Mouse (Mus musculus) kidney, embryonic 14.5 days (tissue): ENCODE data around the gene Olfr508. TPM values are rescaled to one million over a fixed set of nuclear protein-coding genes. Genes with fewer than 3 reads are reported as not detected.
"Not testable (repeated sequence)": the region's sequence is repeated elsewhere in the genome, so short reads cannot be mapped to it uniquely, and the experiment has no call there.

Experiments
- ATAC-seq: fragments of 200-750 bp; cut with Nextera tagmentation; 2 replicates; pipeline ENCODE4 v1.8.0; 2017; ENCODE audit warnings: moderate number of reproducible peaks, mild to moderate bottlenecking, moderate TSS enrichment, moderate library complexity; ENCODE audit not compliant: low FRiP score, low TSS enrichment
- H3K27ac ChIP-seq: fragments of 300-500 bp; sonication (generic); 2 replicates; pipeline ENCODE4 v1.5.1; 2014; ENCODE audit warnings: low read depth, mild to moderate bottlenecking, low read length, moderate library complexity, mixed read lengths
- H3K27me3 ChIP-seq: fragments of 300-500 bp; sonication (generic); 2 replicates; pipeline ENCODE4 v1.6.1; 2014; ENCODE audit warnings: mild to moderate bottlenecking, low read length; ENCODE audit not compliant: control insufficient read depth, insufficient read depth
- H3K36me3 ChIP-seq: fragments of 300-500 bp; sonication (generic); 2 replicates; pipeline ENCODE4 v1.6.1; 2014; ENCODE audit warnings: low read length, mixed read lengths; ENCODE audit not compliant: control insufficient read depth, insufficient read depth
- H3K4me1 ChIP-seq: fragments of 300-500 bp; sonication (generic); 2 replicates; pipeline ENCODE4 v1.6.1; 2014; ENCODE audit warnings: low read length, mixed read lengths; ENCODE audit not compliant: control insufficient read depth, insufficient read depth
- H3K4me2 ChIP-seq: fragments of 300-500 bp; sonication (generic); replicated peaks from 2 replicates; pipeline ENCODE4 v1.6.1; 2014; ENCODE audit warnings: low read depth, mild to moderate bottlenecking, low read length
- H3K4me3 ChIP-seq: fragments of 300-500 bp; sonication (generic); 2 replicates; pipeline ENCODE4 v1.5.1; 2014; ENCODE audit warnings: mild to moderate bottlenecking, low read length
- H3K9ac ChIP-seq: fragments of 300-500 bp; sonication (generic); 2 replicates; pipeline ENCODE4 v1.6.1; 2014; ENCODE audit warnings: low read depth, mild to moderate bottlenecking, low read length, moderate library complexity
- H3K9me3 ChIP-seq: fragments of 300-500 bp; sonication (generic); 2 replicates; pipeline ENCODE4 v1.6.1; 2016; ENCODE audit warnings: low read length; ENCODE audit not compliant: control insufficient read depth
- WGBS: fragments of 180-500 bp; shearing (Covaris S2); extraction: QIAGEN DNeasy Blood & Tissue Kit; methylation state at CpG from one replicate; pipeline ENCODE4 v1.1.7; 2014; 5-methylcytosine and 5-hydroxymethylcytosine counted together
- polyA plus RNA-seq: library from polyadenylated mRNA; unstranded; fragments of >200 nt; fragmentation: Nextera tagmentation; extraction: Ambion mirVana; gene quantifications from 2 replicates; pipeline ENCODE4 v1.2.1, GENCODE M21; 2014

The Olfr508 gene
- polyA plus RNA-seq = not detected in 2 replicates

GRCm38 (mm10) chr7:108629694-108630093 is at the start of gene Olfr508:
Gene Olfr508 (plus strand): TSS chr7:108629994.
- ATAC-seq = no peak
- Histone ChIP-seq H3K9me3 (no peaks in the 10 kb centered on the region), H3K36me3 (no peaks in the 10 kb centered on the region)

GRCm38 (mm10) chr7:108589797-108590196 is 40.0 kb upstream of the Olfr508 start:
- 92% methylated on average over 1 of the region's 1 CpGs for WGBS
- no peak overlapping the region for H3K4me2 ChIP-seq
- ATAC-seq = no peak
- H3K27me3 ChIP-seq = no peaks in the 10 kb centered on the region
- H3K36me3 ChIP-seq = no peaks in the 10 kb centered on the region
- no peak overlapping the region for H3K9ac ChIP-seq
- H3K4me1 ChIP-seq = no peaks in the 10 kb centered on the region
- no peak overlapping the region for H3K27ac ChIP-seq
- H3K4me3 ChIP-seq = no peak overlapping the region
- H3K9me3 ChIP-seq = no peaks in the 10 kb centered on the region

More at GRCm38 (mm10) chr7:108629694-108630093, at the start of gene Olfr508:
- no peak within 1 kb of the TSS for H3K27ac ChIP-seq
- H3K4me3 ChIP-seq = no peak within 1 kb of the TSS
- H3K4me2 ChIP-seq = no peak within 1 kb of the TSS
- 86% methylated on average over 3 of the region's 3 CpGs for WGBS
- no peaks in the 10 kb centered on the region for H3K27me3 ChIP-seq
- no peaks in the 10 kb centered on the region for H3K4me1 ChIP-seq
- H3K9ac ChIP-seq = no peak within 1 kb of the TSS

GRCm38 (mm10) chr7:108601916-108602315 is 27.9 kb upstream of the Olfr508 start:
- H3K27me3 ChIP-seq, H3K4me2 ChIP-seq, H3K4me3 ChIP-seq, H3K9me3 ChIP-seq, H3K36me3 ChIP-seq, H3K27ac ChIP-seq, ATAC-seq, H3K4me1 ChIP-seq, H3K9ac ChIP-seq: not testable (repeated sequence)
- WGBS = 85% methylated on average over 3 of the region's 3 CpGs

GRCm38 (mm10) chr7:108610487-108610886 is 19.3 kb upstream of the Olfr508 start, which contains the start of gene Olfr506:
Gene Olfr506 (plus strand): TSS chr7:108610787.
- Histone ChIP-seq H3K9ac (no peak within 1 kb of the TSS), H3K27me3 (no peaks in the 10 kb centered on the region), H3K4me1 (no peaks in the 10 kb centered on the region), H3K36me3 (no peaks in the 10 kb centered on the region), H3K27ac (no peak within 1 kb of the TSS), H3K9me3 (no peaks in the 10 kb centered on the region), H3K4me3 (no peak within 1 kb of the TSS), H3K4me2 (no peak within 1 kb of the TSS)
- ATAC-seq = no peak

GRCm38 (mm10) chr7:108614110-108614509 is 15.7 kb upstream of the Olfr508 start:
- WGBS = 90% methylated on average over 2 of the region's 2 CpGs
- H3K4me1 ChIP-seq = no peaks in the 10 kb centered on the region
- H3K27ac ChIP-seq = no peak overlapping the region
- no peak overlapping the region for H3K4me3 ChIP-seq
- H3K36me3 ChIP-seq = no peaks in the 10 kb centered on the region
- no peaks in the 10 kb centered on the region for H3K27me3 ChIP-seq
- H3K9ac ChIP-seq = no peak overlapping the region
- ATAC-seq = no peak
- no peaks in the 10 kb centered on the region for H3K9me3 ChIP-seq
- no peak overlapping the region for H3K4me2 ChIP-seq

- not testable (repeated sequence) for H3K4me1 ChIP-seq, H3K9me3 ChIP-seq, H3K4me3 ChIP-seq, H3K36me3 ChIP-seq, ATAC-seq, H3K27ac ChIP-seq, H3K4me2 ChIP-seq, H3K9ac ChIP-seq, H3K27me3 ChIP-seq
- WGBS = 61% methylated on average over 3 of the region's 3 CpGs
These were observed 13.0 kb upstream of the Olfr508 start for GRCm38 (mm10) chr7:108616781-108617180.

- Histone ChIP-seq H3K4me3 (no peak within 1 kb of the TSS), H3K27ac (no peak within 1 kb of the TSS), H3K4me2 (no peak within 1 kb of the TSS), H3K36me3 (no peaks in the 10 kb centered on the region), H3K9ac (no peak within 1 kb of the TSS), H3K9me3 (no peaks in the 10 kb centered on the region), H3K4me1 (no peaks in the 10 kb centered on the region), H3K27me3 (no peaks in the 10 kb centered on the region)
- ATAC-seq = no peak
- WGBS = 80% methylated on average over 2 of the region's 2 CpGs
These were observed 8.3 kb upstream of the Olfr508 start, which contains the start of gene Olfr507 for GRCm38 (mm10) chr7:108621514-108621913. Gene Olfr507 (plus strand): TSS chr7:108621814.

GRCm38 (mm10) chr7:108651806-108652205 is 22.0 kb downstream of the Olfr508 start, which contains the start of gene Olfr509:
Gene Olfr509 (minus strand): TSS chr7:108651906.
- Histone ChIP-seq H3K4me2 (no peak within 1 kb of the TSS), H3K36me3 (no peaks in the 10 kb centered on the region), H3K27ac (no peak within 1 kb of the TSS), H3K4me3 (no peak within 1 kb of the TSS), H3K9ac (no peak within 1 kb of the TSS), H3K4me1 (no peaks in the 10 kb centered on the region), H3K27me3 (no peaks in the 10 kb centered on the region), H3K9me3 (no peaks in the 10 kb centered on the region)
- no peak for ATAC-seq

- H3K9ac ChIP-seq = no peak overlapping the region
- no peaks in the 10 kb centered on the region for H3K4me1 ChIP-seq
- 92% methylated on average over 3 of the region's 3 CpGs for whole genome bisulfite sequencing
- H3K4me2 ChIP-seq = no peak overlapping the region
- H3K36me3 ChIP-seq = no peaks in the 10 kb centered on the region
- ATAC-seq = no peak
- H3K27me3 ChIP-seq = no peaks in the 10 kb centered on the region
- no peak overlapping the region for H3K27ac ChIP-seq
- no peaks in the 10 kb centered on the region for H3K9me3 ChIP-seq
- no peak overlapping the region for H3K4me3 ChIP-seq
These were observed 32.6 kb downstream of the Olfr508 start for GRCm38 (mm10) chr7:108662419-108662818.
